Mouse (Mus musculus) lung, postnatal 0 days (tissue): ENCODE measurements at regions not wholly inside any gene's neighbourhood (a gene's known extent, or its start where the extent isn't known, plus 50 kb on each side); places are given as distances from the start of the nearest gene placed in this dataset.
A peak's percentile ranks its signal among the peaks of the same experiment; 100 is the strongest.

ENCODE experiments used
- ATAC-seq: fragments of 200-750 bp; cut with Nextera tagmentation; 2 replicates; pipeline ENCODE4 v1.8.0; 2017; ENCODE audit warnings: moderate library complexity
- DNase-seq: peaks from one replicate; pipeline ENCODE4 v3.0.0-alpha.2; 2016; ENCODE audit warnings: low spot score
- H3K27ac ChIP-seq: fragments of 300-500 bp; sonication (generic); 2 replicates; pipeline ENCODE4 v1.5.1; 2014; ENCODE audit warnings: antibody characterized with exemption, mild to moderate bottlenecking, low read length, mixed read lengths
- H3K27me3 ChIP-seq: fragments of 300-500 bp; sonication (generic); replicated peaks from 2 replicates; pipeline ENCODE4 v1.6.1; 2014; ENCODE audit warnings: low read length, mixed read lengths; ENCODE audit not compliant: insufficient read depth
- H3K36me3 ChIP-seq: fragments of 300-500 bp; sonication (generic); 2 replicates; pipeline ENCODE4 v1.6.1; 2014; ENCODE audit warnings: low read length, mixed read lengths; ENCODE audit not compliant: insufficient read depth
- H3K4me1 ChIP-seq: fragments of 300-500 bp; sonication (generic); 2 replicates; pipeline ENCODE4 v1.6.1; 2014; ENCODE audit warnings: antibody characterized with exemption, low read depth, low read length, mixed read lengths; ENCODE audit not compliant: insufficient read depth
- H3K4me2 ChIP-seq: fragments of 300-500 bp; sonication (generic); replicated peaks from 2 replicates; pipeline ENCODE4 v1.6.1; 2014; ENCODE audit warnings: low read depth, mild to moderate bottlenecking, low read length, moderate library complexity, mixed read lengths
- H3K4me3 ChIP-seq: fragments of 300-500 bp; sonication (generic); 2 replicates; pipeline ENCODE4 v1.5.1; 2014; ENCODE audit warnings: low read depth, low read length
- H3K9ac ChIP-seq: fragments of 300-500 bp; sonication (generic); replicated peaks from 2 replicates; pipeline ENCODE4 v1.6.1; 2014; ENCODE audit warnings: low read depth, mild to moderate bottlenecking
- H3K9me3 ChIP-seq: fragments of 300-500 bp; sonication (generic); 2 replicates; pipeline ENCODE4 v1.6.1; 2016; ENCODE audit warnings: low read length, mixed read lengths
- CTCF ChIP-seq: IDR thresholded peaks from 2 replicates; pipeline ENCODE4 v1.5.1; 2016; ENCODE audit warnings: antibody characterized with exemption, mild to moderate bottlenecking
- EP300 ChIP-seq: IDR thresholded peaks from 2 replicates; pipeline ENCODE4 v1.6.1; 2016; ENCODE audit warnings: antibody characterized with exemption, mild to moderate bottlenecking, control low read depth
- WGBS: fragments of 180-500 bp; shearing (Covaris S2); extraction: QIAGEN DNeasy Blood & Tissue Kit; methylation state at CpG from one replicate; pipeline ENCODE4 v1.1.7; 2014; 5-methylcytosine and 5-hydroxymethylcytosine counted together

GRCm38 (mm10) chr2:129883417-129883816 lies 83.1 kb downstream of the Stk35 start:
- no peaks in the 10 kb centered on the region for H3K9me3 ChIP-seq
- no peak overlapping the region for H3K4me3 ChIP-seq
- TF ChIP-seq EP300 (no peak), CTCF (no peak)
- H3K27me3 ChIP-seq, result no peaks in the 10 kb centered on the region
- H3K36me3 ChIP-seq, result no peaks in the 10 kb centered on the region
- no peak overlapping the region for H3K4me2 ChIP-seq
- ATAC-seq, result no peak
- no peak for DNase-seq
- H3K9ac ChIP-seq, result no peak overlapping the region
- H3K27ac ChIP-seq, result no peak overlapping the region
- 32% methylated on average over 6 of the region's 6 CpGs for WGBS
- H3K4me1 ChIP-seq, result no peaks in the 10 kb centered on the region

GRCm38 (mm10) chr2:129884316-129884715 lies 84.0 kb downstream of the Stk35 start:
- TF ChIP-seq CTCF (no peak), EP300 (no peak)
- ATAC-seq (no peak), DNase-seq (no peak)
- Histone ChIP-seq H3K4me3 (no peak overlapping the region), H3K4me2 (no peak overlapping the region), H3K27ac (no peak overlapping the region), H3K4me1 (no peaks in the 10 kb centered on the region), H3K27me3 (no peaks in the 10 kb centered on the region), H3K9me3 (no peaks in the 10 kb centered on the region), H3K9ac (no peak overlapping the region), H3K36me3 (no peaks in the 10 kb centered on the region)
- WGBS, result 88% methylated on average over 3 of the region's 3 CpGs

- TF ChIP-seq EP300 (no peak), CTCF (no peak)
- no peaks in the 10 kb centered on the region for H3K36me3 ChIP-seq
- no peaks in the 10 kb centered on the region for H3K27me3 ChIP-seq
- H3K4me1 ChIP-seq, result no peaks in the 10 kb centered on the region
- 85% methylated on average over 7 of the region's 7 CpGs for WGBS
- ATAC-seq (no peak), DNase-seq (no peak)
- H3K4me2 ChIP-seq, result no peak overlapping the region
- no peak overlapping the region for H3K4me3 ChIP-seq
- no peak overlapping the region for H3K27ac ChIP-seq
- H3K9me3 ChIP-seq, result 0 out of 2 replicates have a peak, but pooled peaks cover 3% of the 10 kb centered on the region
- H3K9ac ChIP-seq, result no peak overlapping the region
Measured at GRCm38 (mm10) chr2:129885536-129885935, 85.2 kb downstream of the Stk35 start.

- DNase-seq (peak; percentile 47), ATAC-seq (no peak)
- Histone ChIP-seq H3K9ac (no peak overlapping the region), H3K4me3 (no peak overlapping the region), H3K4me2 (no peak overlapping the region), H3K27me3 (no peaks in the 10 kb centered on the region), H3K36me3 (no peaks in the 10 kb centered on the region), H3K4me1 (no peaks in the 10 kb centered on the region), H3K9me3 (0 out of 2 replicates have a peak, but pooled peaks cover 3% of the 10 kb centered on the region), H3K27ac (no peak overlapping the region)
- TF ChIP-seq CTCF, result no peak
- WGBS, result 55% methylated on average over 7 of the region's 7 CpGs
Measured at GRCm38 (mm10) chr2:129893231-129893630, 92.9 kb downstream of the Stk35 start.

GRCm38 (mm10) chr2:129893832-129894231 lies 93.5 kb downstream of the Stk35 start:
- ATAC-seq, result no peak
- Histone ChIP-seq H3K4me1 (no peaks in the 10 kb centered on the region), H3K9ac (no peak overlapping the region), H3K4me3 (no peak overlapping the region), H3K4me2 (no peak overlapping the region), H3K36me3 (no peaks in the 10 kb centered on the region), H3K27me3 (no peaks in the 10 kb centered on the region), H3K27ac (no peak overlapping the region), H3K9me3 (0 out of 2 replicates have a peak, but pooled peaks cover 3% of the 10 kb centered on the region)
- 63% methylated on average over 5 of the region's 5 CpGs for WGBS
- DNase-seq, result no peak
- TF ChIP-seq CTCF, result no peak
- no peak for TF ChIP-seq EP300

- H3K4me3 ChIP-seq, result no peak overlapping the region
- DNase-seq (no peak), ATAC-seq (no peak)
- H3K4me1 ChIP-seq, result no peaks in the 10 kb centered on the region
- WGBS, result 69% methylated on average over 8 of the region's 8 CpGs
- no peaks in the 10 kb centered on the region for H3K27me3 ChIP-seq
- H3K27ac ChIP-seq, result no peak overlapping the region
- H3K9ac ChIP-seq, result no peak overlapping the region
- TF ChIP-seq CTCF (no peak), EP300 (no peak)
- H3K36me3 ChIP-seq, result no peaks in the 10 kb centered on the region
- H3K9me3 ChIP-seq, result 0 out of 2 replicates have a peak, but pooled peaks cover 3% of the 10 kb centered on the region
- no peak overlapping the region for H3K4me2 ChIP-seq
Measured at GRCm38 (mm10) chr2:129894906-129895305, 94.6 kb downstream of the Stk35 start.

- Histone ChIP-seq H3K27ac (no peak overlapping the region), H3K9ac (no peak overlapping the region), H3K4me2 (no peak overlapping the region), H3K9me3 (0 out of 2 replicates have a peak, but pooled peaks cover under 1% of the 10 kb centered on the region), H3K27me3 (no peaks in the 10 kb centered on the region), H3K4me1 (no peaks in the 10 kb centered on the region), H3K36me3 (no peaks in the 10 kb centered on the region), H3K4me3 (no peak overlapping the region)
- 79% methylated on average over 6 of the region's 6 CpGs for WGBS
- no peak for DNase-seq
- TF ChIP-seq CTCF (no peak), EP300 (no peak)
- ATAC-seq, result no peak
Measured at GRCm38 (mm10) chr2:129895369-129895768, 95.1 kb downstream of the Stk35 start.
